Mouse (Mus musculus): ENCODE measurements around the gene Nipal1. TPM values are rescaled to one million over a fixed set of nuclear protein-coding genes. Genes with fewer than 3 reads are reported as not detected.

The Nipal1 gene
- polyA plus RNA-seq, 1 experiment, result 0.11 TPM

- H3K4me1 ChIP-seq (ENCODE audit: control insufficient read depth, insufficient read depth, insufficient read length), result peaks cover 4% of the 10 kb centered on the region
- WGBS, result 3% methylated on average over 3 of the region's 3 CpGs
- no peaks in the 10 kb centered on the region for H3K36me3 ChIP-seq (ENCODE audit: control insufficient read depth, insufficient read depth, low read length)
- no peaks in the 10 kb centered on the region for H3K27me3 ChIP-seq (ENCODE audit: control insufficient read depth, insufficient read depth, low read length)
- peak overlapping the region; percentile 89 for H3K27ac ChIP-seq (ENCODE audit: insufficient read depth, low read length)
- peak overlapping the region; percentile 34; the same call in 1 of the 2 replicates for H3K4me3 ChIP-seq (ENCODE audit: extremely low read depth, insufficient read depth, insufficient read length)
- DNase-seq (ENCODE audit: low read depth in 1 of 2, low spot score in 2 of 2), result peak; percentile 19 to 35
- TF ChIP-seq POLR2A (IDR thresholded peaks at IDR 0.05; ENCODE audit: low read depth, low read length), result no peak
- TF ChIP-seq CTCF (IDR thresholded peaks at IDR 0.05; ENCODE audit: extremely low read depth, insufficient read depth, insufficient read length, insufficient replicate concordance), result no peak
Observed at GRCm38 (mm10) chr5:72636122-72636521, 11.5 kb upstream of the Nipal1 start.

- WGBS, result 38% methylated on average over 3 of the region's 3 CpGs
- TF ChIP-seq CTCF (IDR thresholded peaks at IDR 0.05; ENCODE audit: extremely low read depth, insufficient read depth, insufficient read length, insufficient replicate concordance) (no peak), POLR2A (IDR thresholded peaks at IDR 0.05; ENCODE audit: low read depth, low read length) (no peak)
- Histone ChIP-seq H3K27ac (ENCODE audit: insufficient read depth, low read length) (peak overlapping the region; percentile 89), H3K36me3 (ENCODE audit: control insufficient read depth, insufficient read depth, low read length) (no peaks in the 10 kb centered on the region), H3K4me1 (ENCODE audit: control insufficient read depth, insufficient read depth, insufficient read length) (peaks cover 4% of the 10 kb centered on the region), H3K4me3 (ENCODE audit: extremely low read depth, insufficient read depth, insufficient read length) (no peak overlapping the region), H3K27me3 (ENCODE audit: control insufficient read depth, insufficient read depth, low read length) (no peaks in the 10 kb centered on the region)
- no peak for DNase-seq (ENCODE audit: low read depth in 1 of 2, low spot score in 2 of 2)
Observed at GRCm38 (mm10) chr5:72636576-72636975, 11.0 kb upstream of the Nipal1 start.

GRCm38 (mm10) chr5:72640072-72640471 lies 7.5 kb upstream of the Nipal1 start:
- Histone ChIP-seq H3K4me3 (ENCODE audit: extremely low read depth, insufficient read depth, insufficient read length) (no peak overlapping the region), H3K27ac (ENCODE audit: insufficient read depth, low read length) (no peak overlapping the region), H3K27me3 (ENCODE audit: control insufficient read depth, insufficient read depth, low read length) (no peaks in the 10 kb centered on the region), H3K4me1 (ENCODE audit: control insufficient read depth, insufficient read depth, insufficient read length) (peaks cover 2% of the 10 kb centered on the region; the same call in 1 of the 2 replicates), H3K36me3 (ENCODE audit: control insufficient read depth, insufficient read depth, low read length) (no peaks in the 10 kb centered on the region)
- TF ChIP-seq POLR2A (IDR thresholded peaks at IDR 0.05; ENCODE audit: low read depth, low read length) (no peak), CTCF (IDR thresholded peaks at IDR 0.05; ENCODE audit: extremely low read depth, insufficient read depth, insufficient read length, insufficient replicate concordance) (no peak)
- no peak for DNase-seq (ENCODE audit: low read depth in 1 of 2, low spot score in 2 of 2)
- WGBS, result 96% methylated on average over 1 of the region's 1 CpGs

- DNase-seq (ENCODE audit: low read depth in 1 of 2, low spot score in 2 of 2), result no peak
- no peaks in the 10 kb centered on the region for H3K27me3 ChIP-seq (ENCODE audit: control insufficient read depth, insufficient read depth, low read length)
- peaks cover 4% of the 10 kb centered on the region; the same call in 1 of the 2 replicates for H3K4me1 ChIP-seq (ENCODE audit: control insufficient read depth, insufficient read depth, insufficient read length)
- no peak overlapping the region for H3K4me3 ChIP-seq (ENCODE audit: extremely low read depth, insufficient read depth, insufficient read length)
- H3K27ac ChIP-seq (ENCODE audit: insufficient read depth, low read length), result no peak overlapping the region
- TF ChIP-seq CTCF (IDR thresholded peaks at IDR 0.05; ENCODE audit: extremely low read depth, insufficient read depth, insufficient read length, insufficient replicate concordance) (no peak), POLR2A (IDR thresholded peaks at IDR 0.05; ENCODE audit: low read depth, low read length) (no peak)
- WGBS, result 85% methylated on average over 7 of the region's 7 CpGs
- H3K36me3 ChIP-seq (ENCODE audit: control insufficient read depth, insufficient read depth, low read length), result no peaks in the 10 kb centered on the region
Observed at GRCm38 (mm10) chr5:72643655-72644054, 3.9 kb upstream of the Nipal1 start.

GRCm38 (mm10) chr5:72644175-72644574 lies 3.4 kb upstream of the Nipal1 start, which contains the start of gene Cnga1:
Cnga1 (minus strand) TSS chr5:72644275.
- TF ChIP-seq POLR2A (IDR thresholded peaks at IDR 0.05; ENCODE audit: low read depth, low read length), result no peak
- TF ChIP-seq CTCF (IDR thresholded peaks at IDR 0.05; ENCODE audit: extremely low read depth, insufficient read depth, insufficient read length, insufficient replicate concordance), result no peak
- no peaks in the 10 kb centered on the region for H3K27me3 ChIP-seq (ENCODE audit: control insufficient read depth, insufficient read depth, low read length)
- DNase-seq (ENCODE audit: low read depth in 1 of 2, low spot score in 2 of 2), result no peak
- H3K36me3 ChIP-seq (ENCODE audit: control insufficient read depth, insufficient read depth, low read length), result no peaks in the 10 kb centered on the region
- H3K27ac ChIP-seq (ENCODE audit: insufficient read depth, low read length), result no peak within 1 kb of the TSS
- H3K4me1 ChIP-seq (ENCODE audit: control insufficient read depth, insufficient read depth, insufficient read length), result peaks cover 4% of the 10 kb centered on the region; the same call in 1 of the 2 replicates
- 94% methylated on average over 1 of the region's 1 CpGs for WGBS
- no peak within 1 kb of the TSS for H3K4me3 ChIP-seq (ENCODE audit: extremely low read depth, insufficient read depth, insufficient read length)

GRCm38 (mm10) chr5:72646131-72646530 lies 1.5 kb upstream of the Nipal1 start:
- no peak overlapping the region for H3K4me3 ChIP-seq (ENCODE audit: extremely low read depth, insufficient read depth, insufficient read length)
- DNase-seq (ENCODE audit: low read depth in 1 of 2, low spot score in 2 of 2), result peak; percentile 15 to 34
- TF ChIP-seq POLR2A (IDR thresholded peaks at IDR 0.05; ENCODE audit: low read depth, low read length), result no peak
- TF ChIP-seq CTCF (IDR thresholded peaks at IDR 0.05; ENCODE audit: extremely low read depth, insufficient read depth, insufficient read length, insufficient replicate concordance), result peak; percentile 39; the same call in 1 of the 2 replicates
- 30% methylated on average over 10 of the region's 10 CpGs for WGBS
- H3K27me3 ChIP-seq (ENCODE audit: control insufficient read depth, insufficient read depth, low read length), result no peaks in the 10 kb centered on the region
- no peaks in the 10 kb centered on the region for H3K36me3 ChIP-seq (ENCODE audit: control insufficient read depth, insufficient read depth, low read length)
- H3K27ac ChIP-seq (ENCODE audit: insufficient read depth, low read length), result no peak overlapping the region
- H3K4me1 ChIP-seq (ENCODE audit: control insufficient read depth, insufficient read depth, insufficient read length), result peaks cover 4% of the 10 kb centered on the region; the same call in 1 of the 2 replicates

- Histone ChIP-seq H3K4me3 (ENCODE audit: extremely low read depth, insufficient read depth, insufficient read length) (peak overlapping the region; percentile 63; the same call in 1 of the 2 replicates), H3K27ac (ENCODE audit: insufficient read depth, low read length) (no peak overlapping the region), H3K36me3 (ENCODE audit: control insufficient read depth, insufficient read depth, low read length) (no peaks in the 10 kb centered on the region), H3K27me3 (ENCODE audit: control insufficient read depth, insufficient read depth, low read length) (no peaks in the 10 kb centered on the region), H3K4me1 (ENCODE audit: control insufficient read depth, insufficient read depth, insufficient read length) (peaks cover 4% of the 10 kb centered on the region; the same call in 1 of the 2 replicates)
- DNase-seq (ENCODE audit: low read depth in 1 of 2, low spot score in 2 of 2), result no peak
- WGBS, result 34% methylated on average over 10 of the region's 10 CpGs
- TF ChIP-seq CTCF (IDR thresholded peaks at IDR 0.05; ENCODE audit: extremely low read depth, insufficient read depth, insufficient read length, insufficient replicate concordance) (no peak), POLR2A (IDR thresholded peaks at IDR 0.05; ENCODE audit: low read depth, low read length) (no peak)
Observed at GRCm38 (mm10) chr5:72646996-72647395, 599 bp upstream of the Nipal1 start.
